Mouse (Mus musculus) kidney, embryonic 15.5 days (tissue): ENCODE results near the gene Opcml. TPM values are rescaled to one million over a fixed set of nuclear protein-coding genes. Genes with fewer than 3 reads are reported as not detected.

ENCODE experiments used
- ATAC-seq: fragments of 200-750 bp; cut with Nextera tagmentation; replicated peaks from 2 replicates; pipeline ENCODE4 v1.8.0; 2017; ENCODE audit warnings: moderate TSS enrichment; ENCODE audit not compliant: low FRiP score
- H3K27ac ChIP-seq: fragments of 300-500 bp; sonication (generic); 2 replicates; pipeline ENCODE4 v1.5.1; 2015; ENCODE audit warnings: mild to moderate bottlenecking, inconsistent platforms
- H3K27me3 ChIP-seq: fragments of 300-500 bp; sonication (generic); 2 replicates; pipeline ENCODE4 v1.6.1; 2015; ENCODE audit warnings: inconsistent platforms
- H3K36me3 ChIP-seq: fragments of 300-500 bp; sonication (generic); 2 replicates; pipeline ENCODE4 v1.6.1; 2015; ENCODE audit warnings: inconsistent platforms
- H3K4me1 ChIP-seq: fragments of 300-500 bp; sonication (generic); 2 replicates; pipeline ENCODE4 v1.6.1; 2015; ENCODE audit warnings: inconsistent platforms
- H3K4me2 ChIP-seq: fragments of 300-500 bp; sonication (generic); 2 replicates; pipeline ENCODE4 v1.6.1; 2015; ENCODE audit warnings: moderate library complexity, mild to moderate bottlenecking, inconsistent platforms
- H3K4me3 ChIP-seq: fragments of 300-500 bp; sonication (generic); replicated peaks from 2 replicates; pipeline ENCODE4 v1.5.1; 2015; ENCODE audit warnings: mild to moderate bottlenecking, inconsistent platforms
- H3K9ac ChIP-seq: fragments of 300-500 bp; sonication (generic); 2 replicates; pipeline ENCODE4 v1.6.1; 2015; ENCODE audit warnings: mild to moderate bottlenecking, inconsistent platforms
- H3K9me3 ChIP-seq: fragments of 300-500 bp; sonication (generic); replicated peaks from 2 replicates; pipeline ENCODE4 v1.6.1; 2016; ENCODE audit warnings: inconsistent platforms
- WGBS: fragments of 180-500 bp; shearing (Covaris S2); methylation state at CpG from one replicate; pipeline ENCODE4 v1.1.7; 2015; ENCODE audit warnings: mixed read lengths; 5-methylcytosine and 5-hydroxymethylcytosine counted together
- polyA plus RNA-seq: library from polyadenylated mRNA; unstranded; fragments of >200 nt; fragmentation: Nextera tagmentation; extraction: Ambion mirVana; gene quantifications from 2 replicates; pipeline ENCODE4 v1.2.1, GENCODE M21; 2015

The Opcml gene
- polyA plus RNA-seq, 1 experiment from 2014 or later, result 1.5 TPM

DNA sequence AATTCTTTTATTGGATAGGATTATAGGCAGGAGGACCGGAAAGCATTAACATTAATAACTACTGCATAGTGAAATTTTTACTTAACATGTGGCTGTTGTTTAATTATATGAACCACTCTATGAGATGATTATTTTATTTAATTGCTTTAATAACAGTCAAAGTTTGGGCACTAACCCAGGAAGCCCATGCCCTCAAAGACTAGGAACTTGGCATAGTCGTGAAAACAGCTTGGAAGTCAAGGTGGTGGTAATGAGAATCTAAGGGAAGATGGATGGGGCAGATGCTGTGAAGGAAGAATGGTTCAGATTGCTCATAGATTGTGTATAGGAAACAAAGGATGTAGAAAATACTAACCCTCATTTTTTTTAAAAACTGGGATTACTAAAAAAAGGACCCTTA lies 399.7 kb downstream of the Opcml start:
- WGBS, result 87% methylated on average over 2 of the region's 2 CpGs
- H3K36me3 ChIP-seq, result no peaks in the 10 kb centered on the region

DNA sequence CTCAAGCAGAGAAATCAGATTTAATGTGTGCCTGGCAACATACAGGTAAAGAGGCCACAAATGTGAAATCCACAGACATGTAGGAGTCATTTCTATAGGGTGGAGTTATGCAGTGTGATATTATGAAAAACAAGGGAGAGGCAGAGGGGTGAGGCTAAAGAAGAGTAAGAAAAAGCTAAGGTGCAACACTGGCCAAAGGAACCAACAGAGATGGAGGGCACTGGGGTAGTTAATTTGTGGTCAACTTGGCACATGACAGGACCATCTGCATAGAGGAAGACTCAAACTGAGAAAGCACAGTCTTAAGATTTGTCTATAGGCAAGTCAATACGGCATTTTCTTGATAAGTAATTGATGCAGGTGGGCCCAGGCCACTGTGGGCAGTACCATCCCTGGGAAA lies 400.2 kb downstream of the Opcml start:
- Histone ChIP-seq H3K9ac (no peak overlapping the region), H3K4me3 (no peak overlapping the region), H3K4me1 (no peaks in the 10 kb centered on the region), H3K9me3 (no peaks in the 10 kb centered on the region), H3K27me3 (no peaks in the 10 kb centered on the region), H3K4me2 (no peak overlapping the region), H3K27ac (no peak overlapping the region), H3K36me3 (no peaks in the 10 kb centered on the region)
- ATAC-seq, result no peak
- WGBS, result 83% methylated on average over 1 of the region's 1 CpGs

More for the DNA sequence above, 399.7 kb downstream of the Opcml start:
- Histone ChIP-seq H3K4me2 (no peak overlapping the region), H3K4me3 (no peak overlapping the region), H3K27me3 (no peaks in the 10 kb centered on the region), H3K9me3 (no peaks in the 10 kb centered on the region), H3K27ac (no peak overlapping the region), H3K4me1 (no peaks in the 10 kb centered on the region), H3K9ac (no peak overlapping the region)
- ATAC-seq, result no peak

DNA sequence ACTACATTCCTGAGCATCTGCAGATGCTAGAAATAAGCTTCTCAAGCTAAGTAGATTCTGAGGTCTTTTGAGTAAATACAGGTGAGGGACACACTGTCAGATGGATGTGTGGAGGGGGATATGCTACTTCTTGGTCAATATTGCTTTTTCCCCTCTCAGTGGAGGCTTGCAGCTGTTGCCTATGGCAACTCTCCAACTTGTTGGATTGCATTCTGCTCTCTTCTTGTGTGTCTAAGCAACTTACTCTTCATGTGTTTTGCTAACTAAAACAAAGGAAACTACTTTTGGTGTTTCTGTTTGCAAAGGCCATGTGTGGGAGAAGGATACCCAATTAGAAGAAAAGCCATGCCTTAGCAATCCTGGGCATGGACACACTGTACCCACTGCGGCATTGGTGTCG lies 406.0 kb downstream of the Opcml start:
- Histone ChIP-seq H3K36me3 (no peaks in the 10 kb centered on the region), H3K9ac (no peak overlapping the region), H3K4me1 (no peaks in the 10 kb centered on the region), H3K4me3 (no peak overlapping the region), H3K27ac (no peak overlapping the region), H3K27me3 (no peaks in the 10 kb centered on the region), H3K9me3 (no peaks in the 10 kb centered on the region), H3K4me2 (no peak overlapping the region)
- no peak for ATAC-seq
- 84% methylated on average over 2 of the region's 2 CpGs for WGBS

DNA sequence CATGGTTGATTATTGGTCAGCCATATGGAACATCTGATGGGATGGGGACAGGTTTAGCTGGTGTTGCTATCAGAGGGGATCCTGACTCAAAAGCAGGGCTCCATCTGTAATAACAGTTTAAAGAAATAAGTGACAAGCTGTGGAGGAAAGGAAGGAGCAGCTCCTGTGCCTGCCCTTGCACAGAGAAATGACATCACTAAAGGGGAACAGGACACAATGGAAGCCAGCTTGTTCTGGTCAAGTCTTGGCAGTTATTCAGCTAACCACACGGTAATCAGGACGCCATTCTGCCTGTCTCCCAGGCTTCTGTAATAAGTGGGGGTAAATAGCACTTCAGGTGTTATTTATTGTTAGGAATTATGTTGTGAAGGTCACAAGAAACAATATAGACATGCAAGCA lies 406.5 kb downstream of the Opcml start:
- H3K27ac ChIP-seq, result no peak overlapping the region
- WGBS, result 55% methylated on average over 2 of the region's 2 CpGs
- no peaks in the 10 kb centered on the region for H3K4me1 ChIP-seq
- no peak overlapping the region for H3K4me2 ChIP-seq
- no peak overlapping the region for H3K9ac ChIP-seq
- no peak overlapping the region for H3K4me3 ChIP-seq
- ATAC-seq, result no peak
- no peaks in the 10 kb centered on the region for H3K27me3 ChIP-seq
- H3K9me3 ChIP-seq, result no peaks in the 10 kb centered on the region
- no peaks in the 10 kb centered on the region for H3K36me3 ChIP-seq

DNA sequence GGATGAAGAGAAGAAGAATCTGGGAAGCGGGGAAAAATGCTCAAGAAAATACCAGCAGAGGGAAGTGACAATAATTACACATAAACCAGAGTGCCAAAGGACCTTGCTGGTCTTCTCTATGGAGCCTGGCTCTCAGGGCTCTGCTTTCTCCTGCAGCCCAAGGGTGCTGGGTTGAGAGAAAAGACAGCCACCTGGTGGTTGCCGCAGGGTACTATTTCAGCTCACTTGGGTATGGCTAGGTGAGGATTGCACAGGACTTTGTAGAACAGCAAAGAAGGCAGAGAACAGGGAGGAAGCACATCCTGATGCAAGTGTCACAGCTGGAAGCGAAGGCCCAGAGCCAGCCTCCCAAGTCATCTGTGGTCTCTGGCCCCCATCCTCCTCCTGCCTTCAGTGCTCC lies 407.1 kb downstream of the Opcml start:
- no peaks in the 10 kb centered on the region for H3K36me3 ChIP-seq
- no peak overlapping the region for H3K9ac ChIP-seq
- no peaks in the 10 kb centered on the region for H3K4me1 ChIP-seq
- 48% methylated on average over 3 of the region's 3 CpGs for WGBS
- no peaks in the 10 kb centered on the region for H3K9me3 ChIP-seq
- H3K27ac ChIP-seq, result no peak overlapping the region
- 0 out of 2 replicates have a peak, but pooled peaks have one; percentile 58 for ATAC-seq
- no peaks in the 10 kb centered on the region for H3K27me3 ChIP-seq
- no peak overlapping the region for H3K4me2 ChIP-seq
- H3K4me3 ChIP-seq, result no peak overlapping the region

DNA sequence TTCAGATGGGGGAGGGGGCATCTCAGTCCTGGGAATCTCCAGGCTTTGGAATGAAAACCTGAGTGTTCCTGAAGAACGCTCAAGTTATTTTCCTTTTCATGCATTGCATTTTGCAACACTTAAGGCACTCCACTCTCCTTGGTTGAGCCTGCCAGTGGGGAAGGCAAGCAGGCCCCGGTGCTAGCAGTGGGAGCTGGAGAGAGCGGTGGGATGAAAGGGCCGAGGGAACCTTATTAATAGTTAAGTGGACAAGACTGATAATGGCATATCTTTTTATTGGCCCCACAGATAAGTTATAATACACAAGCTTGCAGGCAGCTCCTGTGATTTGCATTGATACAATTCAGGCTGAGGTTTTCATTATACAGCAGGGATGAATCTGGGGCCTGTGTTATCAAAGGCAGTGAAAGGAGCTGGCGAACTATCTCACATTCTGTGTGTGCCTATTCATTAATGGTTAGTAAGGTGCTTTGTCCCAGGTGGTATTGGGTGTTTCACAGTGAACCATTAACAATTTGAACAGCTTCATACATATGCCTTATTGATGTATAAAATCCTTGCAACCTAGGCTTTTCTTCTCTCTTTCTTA lies 407.6 kb downstream of the Opcml start:
- Histone ChIP-seq H3K9ac (no peak overlapping the region), H3K27ac (no peak overlapping the region), H3K4me2 (no peak overlapping the region), H3K27me3 (no peaks in the 10 kb centered on the region), H3K4me3 (no peak overlapping the region), H3K4me1 (no peaks in the 10 kb centered on the region), H3K9me3 (no peaks in the 10 kb centered on the region), H3K36me3 (no peaks in the 10 kb centered on the region)
- 83% methylated on average over 5 of the region's 5 CpGs for WGBS
- no peak for ATAC-seq

DNA sequence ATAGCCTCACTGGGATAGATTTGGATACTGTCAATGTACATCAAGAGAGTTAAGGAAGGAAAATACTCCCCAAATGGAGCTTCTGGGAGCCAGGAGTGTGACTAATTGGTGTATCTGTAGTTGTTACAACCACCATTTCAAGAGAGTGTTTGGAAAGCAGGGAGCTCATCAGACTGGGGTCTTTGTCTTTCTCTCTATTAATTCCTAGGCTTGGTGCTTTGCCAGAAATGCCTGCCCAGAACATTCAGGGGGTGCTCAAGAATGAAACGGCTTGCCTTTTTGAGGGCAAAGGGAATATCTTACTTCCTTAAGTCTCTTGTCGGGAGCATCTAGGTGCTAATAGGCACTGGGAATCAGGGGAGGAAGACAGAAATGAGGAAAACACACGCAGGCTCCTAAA lies 416.9 kb downstream of the Opcml start:
- H3K27ac ChIP-seq, result no peak overlapping the region
- H3K9me3 ChIP-seq, result no peaks in the 10 kb centered on the region
- H3K4me3 ChIP-seq, result no peak overlapping the region
- no peaks in the 10 kb centered on the region for H3K4me1 ChIP-seq
- no peaks in the 10 kb centered on the region for H3K27me3 ChIP-seq
- ATAC-seq, result no peak
- H3K4me2 ChIP-seq, result no peak overlapping the region
- no peaks in the 10 kb centered on the region for H3K36me3 ChIP-seq
- no peak overlapping the region for H3K9ac ChIP-seq
- WGBS, result 86% methylated on average over 3 of the region's 3 CpGs

DNA sequence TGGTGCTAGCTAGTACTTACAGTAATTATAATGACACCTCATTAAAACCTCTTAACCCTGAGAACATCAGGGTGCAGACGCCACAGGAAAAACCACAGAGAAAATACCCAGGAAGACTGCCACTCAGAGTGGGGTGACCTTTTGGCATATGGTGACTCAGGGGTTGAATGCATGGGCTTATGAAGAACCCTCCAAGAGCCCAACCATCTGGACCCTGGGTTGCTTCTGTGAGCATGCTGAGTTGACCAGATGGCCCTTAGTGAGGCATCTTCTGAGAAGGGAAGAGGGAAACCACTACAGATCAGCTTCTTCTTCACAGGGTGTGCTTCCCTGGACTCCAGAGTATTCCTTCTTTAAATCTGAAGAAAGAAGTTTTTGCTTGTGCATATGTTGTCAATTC lies 418.1 kb downstream of the Opcml start:
- H3K4me3 ChIP-seq, result no peak overlapping the region
- 73% methylated on average over 1 of the region's 1 CpGs for whole genome bisulfite sequencing
- H3K27ac ChIP-seq, result no peak overlapping the region
- H3K4me1 ChIP-seq, result no peaks in the 10 kb centered on the region
- no peaks in the 10 kb centered on the region for H3K27me3 ChIP-seq
- ATAC-seq, result no peak
- H3K9ac ChIP-seq, result no peak overlapping the region
- H3K9me3 ChIP-seq, result no peaks in the 10 kb centered on the region
- no peaks in the 10 kb centered on the region for H3K36me3 ChIP-seq
- no peak overlapping the region for H3K4me2 ChIP-seq

DNA sequence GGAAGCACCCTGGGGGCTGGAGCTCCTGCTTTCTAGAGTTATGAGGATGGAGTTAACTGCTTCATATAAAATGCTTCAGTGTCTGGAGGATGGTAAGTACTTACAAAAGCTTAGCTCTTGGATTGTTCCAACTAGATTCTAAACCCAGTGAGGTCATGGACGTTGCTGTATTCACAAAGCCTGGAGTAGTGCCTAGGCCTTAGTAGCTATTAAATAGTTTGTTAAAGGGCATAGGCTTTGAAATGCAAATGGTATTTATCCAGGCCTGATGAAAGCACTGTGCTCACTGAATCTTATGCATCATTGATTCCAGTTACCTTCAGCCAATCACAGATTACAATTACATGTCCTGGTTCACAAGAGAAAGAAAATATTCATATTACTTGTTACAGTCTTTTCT lies 421.3 kb downstream of the Opcml start:
- Histone ChIP-seq H3K27ac (no peak overlapping the region), H3K36me3 (no peaks in the 10 kb centered on the region), H3K9ac (no peak overlapping the region), H3K9me3 (no peaks in the 10 kb centered on the region), H3K4me1 (no peaks in the 10 kb centered on the region), H3K27me3 (no peaks in the 10 kb centered on the region), H3K4me2 (no peak overlapping the region), H3K4me3 (no peak overlapping the region)
- 51% methylated on average over 1 of the region's 1 CpGs for WGBS
- ATAC-seq, result no peak

DNA sequence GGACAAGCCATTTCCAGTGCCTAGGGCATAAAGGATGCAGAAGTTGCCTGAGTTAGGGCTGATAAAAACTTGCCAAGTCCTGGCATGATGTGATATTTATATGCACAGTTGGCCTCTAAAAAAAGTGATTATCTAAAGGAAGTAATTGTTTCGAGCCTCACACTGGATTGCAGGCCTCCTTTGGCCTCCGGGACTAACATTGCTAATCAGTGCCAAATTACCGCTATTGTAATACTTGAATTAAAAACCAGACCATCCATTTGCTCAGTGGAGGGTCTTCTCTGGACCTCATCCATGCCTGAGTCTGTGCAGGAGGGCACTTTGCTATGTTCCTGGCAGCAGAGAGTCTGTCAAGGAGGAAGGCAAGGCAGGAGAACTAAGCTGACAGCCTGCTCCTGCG lies 423.3 kb downstream of the Opcml start:
- no peak for ATAC-seq
- Histone ChIP-seq H3K27ac (no peak overlapping the region), H3K27me3 (no peaks in the 10 kb centered on the region), H3K4me3 (no peak overlapping the region), H3K4me2 (no peak overlapping the region), H3K36me3 (no peaks in the 10 kb centered on the region), H3K4me1 (no peaks in the 10 kb centered on the region), H3K9ac (no peak overlapping the region), H3K9me3 (no peaks in the 10 kb centered on the region)
- WGBS, result 71% methylated on average over 4 of the region's 4 CpGs

DNA sequence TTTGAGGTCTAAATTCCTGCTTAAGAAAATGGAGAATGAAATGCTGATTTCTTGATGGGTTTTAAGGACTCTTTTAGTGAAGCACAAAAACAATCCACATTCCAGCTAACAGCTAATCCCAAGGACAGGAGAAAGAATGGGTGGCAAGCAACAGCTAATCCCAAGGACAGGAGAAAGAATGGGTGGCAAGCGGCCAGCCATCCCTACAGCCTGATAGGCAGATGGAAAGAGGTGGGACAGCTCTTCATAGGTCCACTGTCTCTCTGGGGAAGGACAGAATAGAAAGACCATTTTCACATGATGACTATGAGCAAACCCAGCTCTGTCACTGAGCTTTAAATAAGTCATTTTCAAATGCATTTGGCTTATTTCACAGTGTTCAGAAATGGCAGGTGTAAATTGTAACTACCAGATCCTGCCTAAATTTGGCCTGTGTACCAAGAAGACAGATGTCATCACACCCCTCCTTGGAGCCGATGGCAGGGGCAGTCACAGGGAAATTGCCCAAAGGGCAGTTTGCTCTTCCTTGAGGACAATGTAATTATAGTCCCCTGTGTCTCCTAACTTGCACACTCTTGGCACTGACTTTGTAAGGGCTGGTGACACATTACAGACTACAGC lies 427.6 kb downstream of the Opcml start:
- WGBS, result 58% methylated on average over 2 of the region's 2 CpGs
- H3K4me3 ChIP-seq, result no peak overlapping the region
- no peak for ATAC-seq
- H3K4me2 ChIP-seq, result no peak overlapping the region
- no peaks in the 10 kb centered on the region for H3K9me3 ChIP-seq
- no peaks in the 10 kb centered on the region for H3K4me1 ChIP-seq
- H3K9ac ChIP-seq, result no peak overlapping the region
- H3K27ac ChIP-seq, result no peak overlapping the region
- H3K36me3 ChIP-seq, result no peaks in the 10 kb centered on the region
- H3K27me3 ChIP-seq, result no peaks in the 10 kb centered on the region

DNA sequence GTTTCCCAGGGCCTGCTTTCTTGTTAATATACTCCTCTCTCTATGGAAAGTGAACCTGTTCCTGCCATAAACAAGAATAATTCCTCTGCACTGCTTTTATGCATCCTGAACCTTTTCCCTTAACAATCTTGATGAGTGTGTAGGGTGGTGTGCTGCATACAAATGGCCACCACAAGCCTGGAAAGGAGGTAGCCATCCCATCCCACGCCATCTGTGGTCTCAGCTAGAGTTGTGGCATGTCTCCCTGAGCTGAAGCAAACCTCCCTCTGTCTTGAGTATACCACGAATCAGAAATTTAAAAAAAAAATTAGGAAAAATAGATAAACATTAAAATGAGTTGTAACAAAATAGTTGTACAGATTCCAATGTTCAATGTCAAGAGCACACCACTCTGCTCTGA lies 432.2 kb downstream of the Opcml start:
- Histone ChIP-seq H3K36me3 (no peaks in the 10 kb centered on the region), H3K4me3 (no peak overlapping the region), H3K4me2 (no peak overlapping the region), H3K9me3 (no peaks in the 10 kb centered on the region), H3K9ac (no peak overlapping the region), H3K27me3 (no peaks in the 10 kb centered on the region), H3K4me1 (no peaks in the 10 kb centered on the region), H3K27ac (no peak overlapping the region)
- WGBS, result 74% methylated on average over 2 of the region's 2 CpGs
- no peak for ATAC-seq
